Comparison of ENCODE assay signal across 9 mouse cellular contexts in the genomic region with DNA sequence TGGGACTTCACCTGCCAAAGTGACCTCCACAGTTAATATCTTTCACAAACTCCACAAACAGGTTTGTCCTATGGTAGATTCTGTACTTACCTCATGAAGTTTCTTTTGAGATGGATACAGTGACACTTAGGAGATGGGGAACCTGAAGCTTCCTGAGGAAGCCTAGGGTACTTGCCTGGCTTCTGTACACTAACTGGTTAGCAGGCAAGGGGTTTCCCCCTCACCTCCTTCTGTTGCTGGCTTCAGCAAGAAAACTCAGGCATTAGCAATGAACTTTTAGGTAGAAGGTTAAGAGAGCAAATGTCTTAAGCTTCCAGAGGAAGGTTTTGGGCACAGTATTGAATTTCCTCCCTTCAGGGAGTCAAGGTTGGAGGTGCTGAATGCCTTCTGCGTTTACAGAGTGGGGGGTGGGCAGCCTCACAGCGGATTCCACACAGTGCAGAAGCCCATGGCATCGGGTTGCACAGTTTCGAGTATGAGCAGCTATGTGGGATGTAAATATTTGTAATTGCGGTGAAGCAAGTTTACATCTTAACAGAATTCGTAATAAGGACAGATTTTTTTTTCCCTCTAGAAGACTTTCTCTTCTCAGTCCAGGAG. TPM values are rescaled to one million over a fixed set of nuclear protein-coding genes. Genes with fewer than 3 reads are reported as not detected.
DNase-seq lines count a peak whose midpoint lies in the region; ATAC-seq and TF ChIP-seq lines count a peak whose summit lies in the region.
"Had no signal": no experiment of that assay in that cellular context is flagged by ENCODE, and none has a peak within 500 bp of the region (broad histone marks: within the 10 kb centered on the region; RNA-seq: fewer than 3 reads in every experiment).

No protein-coding gene starts in this region.

- intact Hi-C loops in left cerebral cortex, postnatal 36 days (cut with DNase I): no loop called here
- intact Hi-C loops in left cerebral cortex, postnatal 4 days (cut with DNase I): no loop called here

- H3K9me3 ChIP-seq in hindbrain, embryonic 12.5 days (replicated peaks): no peaks in the 10 kb centered on the region
- H3K9me3 ChIP-seq in hindbrain, embryonic 13.5 days: no peaks in the 10 kb centered on the region
- H3K9me3 ChIP-seq in E14TG2a.4 (ENCODE audit: low read length): no peaks in the 10 kb centered on the region
- no peaks in the 10 kb centered on the region for H3K9me3 ChIP-seq in embryonic facial prominence, embryonic 12.5 days
- no peaks in the 10 kb centered on the region for H3K9me3 ChIP-seq in liver, embryonic 13.5 days (replicated peaks)

- H3K4me1 ChIP-seq in hindbrain, embryonic 12.5 days: peaks cover 27% of the 10 kb centered on the region
- H3K4me1 ChIP-seq in hindbrain, embryonic 13.5 days (replicated peaks): peaks cover 19% of the 10 kb centered on the region; the same call in 1 of the 2 replicates
- peaks cover 80% of the 10 kb centered on the region for H3K4me1 ChIP-seq in E14TG2a.4 (replicated peaks; ENCODE audit: low read depth, low read length)
- peaks cover 51% of the 10 kb centered on the region for H3K4me1 ChIP-seq in embryonic facial prominence, embryonic 12.5 days
- peaks cover 57% of the 10 kb centered on the region for H3K4me1 ChIP-seq in liver, embryonic 13.5 days (replicated peaks)

- no peaks in the 10 kb centered on the region for H3K27me3 ChIP-seq in hindbrain, embryonic 12.5 days
- H3K27me3 ChIP-seq in hindbrain, embryonic 13.5 days: no peaks in the 10 kb centered on the region
- no peaks in the 10 kb centered on the region for H3K27me3 ChIP-seq in E14TG2a.4 (ENCODE audit: insufficient read depth, low read length)
- H3K27me3 ChIP-seq in embryonic facial prominence, embryonic 12.5 days: no peaks in the 10 kb centered on the region
- no peaks in the 10 kb centered on the region for H3K27me3 ChIP-seq in liver, embryonic 13.5 days

- no peak for ATAC-seq in hindbrain, embryonic 12.5 days (ENCODE audit: low FRiP score)
- ATAC-seq in hindbrain, embryonic 13.5 days (ENCODE audit: low FRiP score): no peak
- ATAC-seq in embryonic facial prominence, embryonic 12.5 days (ENCODE audit: insufficient number of reproducible peaks, insufficient read depth, low FRiP score, low TSS enrichment): peak; percentile 80; the same call in 1 of the 2 replicates
- ATAC-seq in liver, embryonic 13.5 days (ENCODE audit: low read depth): no peak

- no peak for DNase-seq in liver, embryonic 13.5 days
- DNase-seq in left cerebral cortex, postnatal 36 days (ENCODE audit: low spot score in 2 of 2): no peak
- DNase-seq in left cerebral cortex, postnatal 4 days: no peak
- no peak for DNase-seq in testis, postnatal 10 days (ENCODE audit: low spot score)
- DNase-seq: gastrocnemius, postnatal 14 days had no signal

- no peak overlapping the region for H3K4me2 ChIP-seq in hindbrain, embryonic 12.5 days (replicated peaks)
- H3K4me2 ChIP-seq in hindbrain, embryonic 13.5 days: no peak overlapping the region
- H3K4me2 ChIP-seq in embryonic facial prominence, embryonic 12.5 days (replicated peaks): peak overlapping the region; percentile 25; the same call in 1 of the 2 replicates
- peak overlapping the region; percentile 47; the same call in 1 of the 2 replicates for H3K4me2 ChIP-seq in liver, embryonic 13.5 days

- no peak overlapping the region for H3K4me3 ChIP-seq in hindbrain, embryonic 12.5 days
- no peak overlapping the region for H3K4me3 ChIP-seq in hindbrain, embryonic 13.5 days
- H3K4me3 ChIP-seq in E14TG2a.4 (replicated peaks; ENCODE audit: low read length): peak overlapping the region; percentile 35
- no peak overlapping the region for H3K4me3 ChIP-seq in embryonic facial prominence, embryonic 12.5 days
- H3K4me3 ChIP-seq in liver, embryonic 13.5 days (replicated peaks): no peak overlapping the region

- peak overlapping the region; percentile 14; the same call in 1 of the 2 replicates for H3K27ac ChIP-seq in hindbrain, embryonic 12.5 days
- H3K27ac ChIP-seq in hindbrain, embryonic 13.5 days: no peak overlapping the region
- peak overlapping the region; percentile 75 for H3K27ac ChIP-seq in embryonic facial prominence, embryonic 12.5 days
- H3K27ac ChIP-seq in liver, embryonic 13.5 days: no peak overlapping the region

- TF ChIP-seq CTCF in E14TG2a.4 (conservative IDR thresholded peaks at IDR 0.05; ENCODE audit: low read length): no peak

- H3K36me3 ChIP-seq in hindbrain, embryonic 12.5 days: no peaks in the 10 kb centered on the region
- H3K36me3 ChIP-seq in hindbrain, embryonic 13.5 days: no peaks in the 10 kb centered on the region
- no peaks in the 10 kb centered on the region for H3K36me3 ChIP-seq in E14TG2a.4 (ENCODE audit: insufficient read depth, low read length)
- no peaks in the 10 kb centered on the region for H3K36me3 ChIP-seq in embryonic facial prominence, embryonic 12.5 days
- no peaks in the 10 kb centered on the region for H3K36me3 ChIP-seq in liver, embryonic 13.5 days

- 47% methylated on average over 6 of the region's 6 CpGs for WGBS in hindbrain, embryonic 12.5 days
- 54% methylated on average over 6 of the region's 6 CpGs for WGBS in hindbrain, embryonic 13.5 days
- 11% methylated on average over 6 of the region's 6 CpGs for WGBS in embryonic facial prominence, embryonic 12.5 days
- WGBS in liver, embryonic 13.5 days (ENCODE audit: insufficient replicate concordance): 56% methylated on average over 6 of the region's 6 CpGs

- H3K9ac ChIP-seq in hindbrain, embryonic 12.5 days: no peak overlapping the region
- H3K9ac ChIP-seq in hindbrain, embryonic 13.5 days: no peak overlapping the region
- H3K9ac ChIP-seq in embryonic facial prominence, embryonic 12.5 days: no peak overlapping the region
- H3K9ac ChIP-seq in liver, embryonic 13.5 days: no peak overlapping the region; the same call in 1 of the 2 replicates

RNA-seq across cellular contexts. Expression of a gene that starts 20.1 kb away (rescaled TPM):
- 26.0 and 33.3 TPM in 2 replicates for polyA plus RNA-seq in hindbrain, embryonic 12.5 days (2016; fragmentation: Nextera tagmentation; extraction: Ambion mirVana)
- polyA plus RNA-seq in hindbrain, embryonic 13.5 days (2015; fragmentation: Nextera tagmentation; extraction: Ambion mirVana): 12.8 and 13.6 TPM in 2 replicates
- polyA plus RNA-seq in embryonic facial prominence, embryonic 12.5 days (2016; fragmentation: Nextera tagmentation; extraction: Ambion mirVana): 37.7 and 41.3 TPM in 2 replicates
- polyA plus RNA-seq in liver, embryonic 13.5 days (2015; fragmentation: Nextera tagmentation; extraction: Ambion mirVana): 4.3 and 5.5 TPM in 2 replicates
- total RNA-seq in left cerebral cortex, postnatal 36 days (2021): 100 to 1,000 TPM; 242 to 306 TPM
- 10 to 100 TPM; 76.5 to 80.0 TPM for total RNA-seq in left cerebral cortex, postnatal 4 days (2021)

Comparison
In these comparisons a context has a peak if more than half of its experiments do, and no peak if none do; other contexts are left out.
1. H3K27ac ChIP-seq: peak in hindbrain, embryonic 12.5 days (single experiment) and embryonic facial prominence, embryonic 12.5 days (single experiment); none in hindbrain, embryonic 13.5 days (single experiment) and liver, embryonic 13.5 days (single experiment).
2. H3K4me2 ChIP-seq: peak in embryonic facial prominence, embryonic 12.5 days (single experiment) and liver, embryonic 13.5 days (single experiment); none in hindbrain, embryonic 12.5 days (single experiment) and hindbrain, embryonic 13.5 days (single experiment).